Mouse (Mus musculus): ENCODE data around the gene Mrps21. TPM values are rescaled to one million over a fixed set of nuclear protein-coding genes. Genes with fewer than 3 reads are reported as not detected.
A peak's percentile ranks its signal among the peaks of the same experiment; 100 is the strongest.
"Not testable (repeated sequence)": the region's sequence is repeated elsewhere in the genome, so short reads cannot be mapped to it uniquely, and the experiment has no call there.

Gene Mrps21
- total RNA-seq (2018; cell fraction: chromatin; rRNA removed) = 10 to 100 TPM in 24 of 26 experiments, 1 to 10 TPM in 2; 6.1 to 59.7 (median 21.0) TPM
- total RNA-seq (2018; cell fraction: cytosol; rRNA removed) = 100 to 1,000 TPM; 187 to 509 (median 267) TPM
- total RNA-seq (2018; cell fraction: nucleus; rRNA removed) = 100 to 1,000 TPM in 2 of 26 experiments, 10 to 100 TPM in 24; 33.7 to 105 (median 56.5) TPM
- 241 to 288 TPM (median 280 TPM) in 3 replicates for polyA plus RNA-seq (2018)

- peak within 1 kb of the TSS; percentile 64 for H3K27ac ChIP-seq
- H3K79me2 ChIP-seq (ENCODE audit: inconsistent target) = peaks cover 68% of the 10 kb centered on the region
- peaks cover 27% of the 10 kb centered on the region for H3K36me3 ChIP-seq (ENCODE audit: inconsistent target)
- H3K4me3 ChIP-seq (ENCODE audit: inconsistent target) = peak within 1 kb of the TSS; percentile 83
- WGBS (ENCODE audit: missing documents) = 0% methylated on average over 33 of the region's 33 CpGs
Observed at GRCm38 (mm10) chr3:95871392-95871867, at the start of gene Mrps21. TSS of gene Mrps21 (minus strand) at chr3:95871519.

GRCm38 (mm10) chr3:95920532-95920931, 49.2 kb upstream of the Mrps21 start:
- 93% methylated on average over 2 of the region's 2 CpGs for WGBS (ENCODE audit: missing documents)
- not testable (repeated sequence) for H3K4me3 ChIP-seq (ENCODE audit: inconsistent target); H3K36me3 ChIP-seq (ENCODE audit: inconsistent target)

GRCm38 (mm10) chr3:95916760-95917159, 45.4 kb upstream of the Mrps21 start:
- H3K27ac ChIP-seq = no peak overlapping the region
- 43% methylated on average over 7 of the region's 7 CpGs for WGBS (ENCODE audit: missing documents)
- H3K79me2 ChIP-seq (ENCODE audit: inconsistent target) = no peaks in the 10 kb centered on the region
- H3K36me3 ChIP-seq (ENCODE audit: inconsistent target) = no peaks in the 10 kb centered on the region
- no peak overlapping the region for H3K4me3 ChIP-seq (ENCODE audit: inconsistent target)

More at GRCm38 (mm10) chr3:95920532-95920931, 49.2 kb upstream of the Mrps21 start:
- not testable (repeated sequence) for H3K27ac ChIP-seq; H3K79me2 ChIP-seq (ENCODE audit: inconsistent target)

GRCm38 (mm10) chr3:95914706-95915105, 43.4 kb upstream of the Mrps21 start:
- WGBS (ENCODE audit: missing documents) = 100% methylated on average over 3 of the region's 4 CpGs
- no peaks in the 10 kb centered on the region for H3K36me3 ChIP-seq (ENCODE audit: inconsistent target)
- no peak overlapping the region for H3K4me3 ChIP-seq (ENCODE audit: inconsistent target)
- no peak overlapping the region for H3K27ac ChIP-seq
- no peaks in the 10 kb centered on the region for H3K79me2 ChIP-seq (ENCODE audit: inconsistent target)

GRCm38 (mm10) chr3:95907613-95908012, 36.3 kb upstream of the Mrps21 start:
- Histone ChIP-seq H3K4me3 (ENCODE audit: inconsistent target) (no peak overlapping the region), H3K36me3 (ENCODE audit: inconsistent target) (no peaks in the 10 kb centered on the region), H3K79me2 (ENCODE audit: inconsistent target) (no peaks in the 10 kb centered on the region), H3K27ac (no peak overlapping the region)
- WGBS (ENCODE audit: missing documents) = 60% methylated on average over 4 of the region's 4 CpGs

GRCm38 (mm10) chr3:95906860-95907259, 35.5 kb upstream of the Mrps21 start:
- H3K36me3 ChIP-seq (ENCODE audit: inconsistent target) = no peaks in the 10 kb centered on the region
- H3K27ac ChIP-seq = no peak overlapping the region
- no peaks in the 10 kb centered on the region for H3K79me2 ChIP-seq (ENCODE audit: inconsistent target)
- H3K4me3 ChIP-seq (ENCODE audit: inconsistent target) = peak overlapping the region; percentile 13; the same call in 1 of the 2 replicates
- under 1% methylated on average over 12 of the region's 12 CpGs for WGBS (ENCODE audit: missing documents)

GRCm38 (mm10) chr3:95905940-95906492, 34.7 kb upstream of the Mrps21 start:
- Histone ChIP-seq H3K4me3 (ENCODE audit: inconsistent target) (peak overlapping the region; percentile 13; the same call in 1 of the 2 replicates), H3K79me2 (ENCODE audit: inconsistent target) (no peaks in the 10 kb centered on the region)
- 6% methylated on average over 10 of the region's 12 CpGs for WGBS (ENCODE audit: missing documents)

GRCm38 (mm10) chr3:95905146-95905939, 34.0 kb upstream of the Mrps21 start:
- Histone ChIP-seq H3K79me2 (ENCODE audit: inconsistent target) (no peaks in the 10 kb centered on the region), H3K27ac (no peak overlapping the region), H3K36me3 (ENCODE audit: inconsistent target) (no peaks in the 10 kb centered on the region), H3K4me3 (ENCODE audit: inconsistent target) (no peak overlapping the region)
- WGBS (ENCODE audit: missing documents) = 5% methylated on average over 18 of the region's 18 CpGs

More at GRCm38 (mm10) chr3:95905940-95906492, 34.7 kb upstream of the Mrps21 start:
- Histone ChIP-seq H3K27ac (no peak overlapping the region), H3K36me3 (ENCODE audit: inconsistent target) (no peaks in the 10 kb centered on the region)

- Histone ChIP-seq H3K27ac (no peak within 1 kb of the TSS), H3K4me3 (ENCODE audit: inconsistent target) (no peak within 1 kb of the TSS), H3K79me2 (ENCODE audit: inconsistent target) (no peaks in the 10 kb centered on the region), H3K36me3 (ENCODE audit: inconsistent target) (no peaks in the 10 kb centered on the region)
- WGBS (ENCODE audit: missing documents) = 9% methylated on average over 15 of the region's 15 CpGs
Observed at GRCm38 (mm10) chr3:95904568-95904967, 33.2 kb upstream of the Mrps21 start, which contains the start of gene Car14. TSS of gene Car14 (minus strand) at chr3:95904691.

GRCm38 (mm10) chr3:95903753-95904502, 32.6 kb upstream of the Mrps21 start:
- WGBS (ENCODE audit: missing documents) = 49% methylated on average over 14 of the region's 15 CpGs
- Histone ChIP-seq H3K79me2 (ENCODE audit: inconsistent target) (no peaks in the 10 kb centered on the region), H3K27ac (no peak overlapping the region), H3K4me3 (ENCODE audit: inconsistent target) (no peak overlapping the region), H3K36me3 (ENCODE audit: inconsistent target) (no peaks in the 10 kb centered on the region)

GRCm38 (mm10) chr3:95902643-95903042, 31.3 kb upstream of the Mrps21 start:
- Histone ChIP-seq H3K79me2 (ENCODE audit: inconsistent target) (no peaks in the 10 kb centered on the region), H3K27ac (no peak overlapping the region), H3K4me3 (ENCODE audit: inconsistent target) (no peak overlapping the region), H3K36me3 (ENCODE audit: inconsistent target) (no peaks in the 10 kb centered on the region)
- 88% methylated on average over 3 of the region's 6 CpGs for WGBS (ENCODE audit: missing documents)

GRCm38 (mm10) chr3:95902373-95902625, 31.0 kb upstream of the Mrps21 start:
- no peaks in the 10 kb centered on the region; the same call in 1 of the 2 replicates for H3K36me3 ChIP-seq (ENCODE audit: inconsistent target)
- H3K27ac ChIP-seq = no peak overlapping the region
- no peaks in the 10 kb centered on the region for H3K79me2 ChIP-seq (ENCODE audit: inconsistent target)
- no peak overlapping the region for H3K4me3 ChIP-seq (ENCODE audit: inconsistent target)

- Histone ChIP-seq H3K27ac (no peak overlapping the region), H3K36me3 (ENCODE audit: inconsistent target) (no peaks in the 10 kb centered on the region; the same call in 1 of the 2 replicates)
- WGBS (ENCODE audit: missing documents) = 91% methylated on average over 9 of the region's 9 CpGs
Observed at GRCm38 (mm10) chr3:95901616-95902372, 30.5 kb upstream of the Mrps21 start.

More at GRCm38 (mm10) chr3:95901616-95902372, 30.5 kb upstream of the Mrps21 start:
- Histone ChIP-seq H3K4me3 (ENCODE audit: inconsistent target) (no peak overlapping the region), H3K79me2 (ENCODE audit: inconsistent target) (no peaks in the 10 kb centered on the region)
